Mouse (Mus musculus): ENCODE measurements around the gene Gpr139. TPM values are rescaled to one million over a fixed set of nuclear protein-coding genes. Genes with fewer than 3 reads are reported as not detected.

The Gpr139 gene
- polyA plus RNA-seq (2012): not detected in 2 replicates

DNA sequence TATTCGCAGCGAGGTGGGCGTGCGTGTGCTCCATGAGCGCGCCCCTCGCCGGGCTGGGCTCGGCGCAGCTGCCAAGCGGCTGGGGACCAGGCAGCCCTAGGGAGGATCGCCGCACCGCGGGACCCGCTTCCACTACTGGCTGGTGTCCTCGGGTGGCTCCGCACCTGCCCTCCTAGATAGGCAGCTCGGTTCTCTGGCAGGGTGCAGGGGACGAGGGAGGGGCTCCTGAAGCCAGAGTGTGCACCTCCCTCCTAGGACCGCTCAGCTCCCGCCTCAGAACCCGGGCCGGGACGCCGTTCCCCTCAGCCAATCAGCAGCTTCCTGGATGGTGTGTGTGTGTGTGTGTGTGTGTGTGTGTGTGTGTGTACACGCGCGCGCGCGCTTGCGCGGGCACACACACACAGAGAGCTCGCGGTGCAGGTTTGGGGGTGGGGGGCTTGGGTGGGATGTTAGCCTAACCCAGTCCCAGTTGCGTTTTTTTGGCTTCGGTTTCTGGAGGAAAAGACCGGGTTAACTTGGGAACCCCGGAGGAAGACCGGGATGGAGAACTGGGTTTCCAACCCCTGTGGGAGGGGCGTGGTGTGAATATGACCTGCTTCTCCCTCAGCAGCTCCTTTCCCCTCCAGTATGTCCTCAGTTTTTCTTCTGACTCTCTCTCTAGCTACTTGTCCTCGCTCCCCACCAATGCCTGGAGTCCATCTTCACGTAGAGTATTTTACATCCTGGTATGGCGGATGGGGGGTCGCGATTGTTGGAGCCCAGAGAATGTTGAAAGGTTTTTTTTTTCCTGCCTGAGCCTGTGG, at the start of gene Gpr139:
Gene Gpr139 (minus strand): TSS at position 263 of the 803 bp plus-strand sequence.
- H3K4me3 ChIP-seq (replicated peaks): no peak within 1 kb of the TSS
- no peaks in the 10 kb centered on the region for H3K4me1 ChIP-seq (ENCODE audit: control insufficient read depth)
- peaks cover 34% of the 10 kb centered on the region for H3K27me3 ChIP-seq (ENCODE audit: control insufficient read depth)
- TF ChIP-seq GATA1 (IDR thresholded peaks at IDR 0.05; ENCODE audit: low read length) (no peak), TAL1 (IDR thresholded peaks at IDR 0.05; ENCODE audit: low read length) (no peak)
- H3K36me3 ChIP-seq (ENCODE audit: control insufficient read depth): no peaks in the 10 kb centered on the region
- no peaks in the 10 kb centered on the region for H3K9me3 ChIP-seq (ENCODE audit: control insufficient read depth, low read length)

DNA sequence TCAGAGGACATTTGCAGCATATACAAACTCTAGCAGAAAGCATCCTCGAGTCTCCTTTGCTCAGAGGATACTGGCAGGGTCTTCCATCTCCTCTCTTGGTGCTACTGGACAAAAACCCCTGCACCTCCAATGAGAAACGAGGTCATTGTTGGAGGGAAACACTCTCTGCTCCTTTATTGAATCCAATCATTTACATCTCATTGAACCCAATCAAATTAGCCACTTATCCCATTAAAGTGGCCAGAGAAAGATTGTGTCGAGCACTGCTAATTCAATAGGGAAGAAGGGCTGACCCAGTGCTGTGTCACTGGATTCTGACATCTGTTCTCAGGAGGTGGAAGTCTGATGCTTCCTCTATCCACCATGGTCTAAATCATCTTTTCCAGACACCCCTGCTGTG, 46.6 kb upstream of the Gpr139 start:
- H3K4me1 ChIP-seq (ENCODE audit: control insufficient read depth): no peaks in the 10 kb centered on the region
- no peaks in the 10 kb centered on the region for H3K36me3 ChIP-seq (ENCODE audit: control insufficient read depth)
- no peak overlapping the region for H3K4me3 ChIP-seq (replicated peaks)
- H3K27me3 ChIP-seq (ENCODE audit: control insufficient read depth): peaks cover 3% of the 10 kb centered on the region
- H3K9me3 ChIP-seq (ENCODE audit: control insufficient read depth, low read length): peaks cover 3% of the 10 kb centered on the region; the same call in 1 of the 2 replicates
- TF ChIP-seq GATA1 (IDR thresholded peaks at IDR 0.05; ENCODE audit: low read length) (no peak), TAL1 (IDR thresholded peaks at IDR 0.05; ENCODE audit: low read length) (no peak)

DNA sequence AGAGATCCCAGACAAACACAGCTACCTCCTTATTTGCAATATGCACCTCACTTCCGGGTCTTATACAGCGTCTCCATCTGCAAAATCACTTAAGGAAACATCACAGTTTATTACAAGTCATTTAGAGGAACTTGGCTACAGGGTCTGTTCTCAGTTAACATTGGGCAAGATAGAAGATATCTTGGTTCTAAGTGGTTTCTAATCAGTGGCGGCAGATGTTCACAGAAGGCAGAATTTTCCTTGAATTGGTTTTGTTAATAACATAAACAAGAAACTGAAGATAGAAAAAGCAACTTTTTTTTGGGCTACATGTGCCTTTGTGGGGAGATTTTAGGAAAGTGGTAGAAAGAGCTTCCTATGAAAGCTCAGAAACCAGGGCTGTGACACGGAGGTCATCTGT, 38.3 kb upstream of the Gpr139 start:
- Histone ChIP-seq H3K4me3 (replicated peaks) (no peak overlapping the region), H3K4me1 (ENCODE audit: control insufficient read depth) (peaks cover 2% of the 10 kb centered on the region; the same call in 1 of the 2 replicates), H3K9me3 (ENCODE audit: control insufficient read depth, low read length) (peaks cover 3% of the 10 kb centered on the region), H3K27me3 (ENCODE audit: control insufficient read depth) (no peaks in the 10 kb centered on the region), H3K36me3 (ENCODE audit: control insufficient read depth) (no peaks in the 10 kb centered on the region)
- no peak for TF ChIP-seq TAL1 (IDR thresholded peaks at IDR 0.05; ENCODE audit: low read length)
- TF ChIP-seq GATA1 (IDR thresholded peaks at IDR 0.05; ENCODE audit: low read length): no peak

DNA sequence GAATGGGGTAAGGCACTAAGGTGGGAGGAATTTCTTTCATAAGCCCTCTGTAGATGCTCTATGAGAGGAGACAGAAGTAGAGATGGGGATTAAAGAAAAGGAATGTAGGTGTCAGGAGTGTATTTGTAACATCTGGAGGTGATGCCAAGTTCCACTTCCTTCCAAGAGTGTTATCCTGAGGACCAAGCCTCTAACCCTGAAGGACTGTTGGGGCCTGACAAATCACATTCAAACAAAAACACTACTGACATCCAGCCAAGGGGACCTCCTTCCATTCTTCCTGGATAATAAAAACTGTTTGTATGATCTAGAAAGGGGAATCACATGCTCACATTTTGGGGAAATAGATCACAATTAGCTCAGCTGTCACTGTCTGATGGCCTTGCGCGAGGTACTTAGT, 34.7 kb upstream of the Gpr139 start:
- TF ChIP-seq TAL1 (IDR thresholded peaks at IDR 0.05; ENCODE audit: low read length): no peak
- no peak overlapping the region for H3K4me3 ChIP-seq (replicated peaks)
- no peaks in the 10 kb centered on the region for H3K36me3 ChIP-seq (ENCODE audit: control insufficient read depth)
- H3K4me1 ChIP-seq (ENCODE audit: control insufficient read depth): peaks cover 2% of the 10 kb centered on the region; the same call in 1 of the 2 replicates
- H3K9me3 ChIP-seq (ENCODE audit: control insufficient read depth, low read length): no peaks in the 10 kb centered on the region; the same call in 1 of the 2 replicates
- H3K27me3 ChIP-seq (ENCODE audit: control insufficient read depth): no peaks in the 10 kb centered on the region

DNA sequence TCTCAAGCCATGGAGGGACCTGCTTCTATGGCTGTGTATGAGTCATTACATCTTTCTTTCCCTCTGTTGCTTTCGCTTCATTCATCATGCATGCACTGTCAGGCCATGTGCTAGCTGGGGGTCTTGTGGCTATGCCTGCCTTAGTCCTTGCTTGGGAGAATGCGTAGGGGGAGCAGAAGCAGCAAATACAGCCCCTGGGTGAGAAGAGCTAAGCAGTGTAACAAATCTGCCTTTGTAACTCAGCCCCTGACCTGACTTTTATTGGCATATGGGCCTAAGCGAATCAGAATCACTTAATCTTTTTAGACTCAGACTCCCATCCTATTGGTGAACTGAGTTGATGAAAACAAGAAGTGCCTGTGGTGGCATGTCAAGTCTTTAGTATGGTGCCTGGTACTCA, 22.8 kb upstream of the Gpr139 start:
- no peak for TF ChIP-seq GATA1 (IDR thresholded peaks at IDR 0.05; ENCODE audit: low read length)
- TF ChIP-seq TAL1 (IDR thresholded peaks at IDR 0.05; ENCODE audit: low read length): no peak
- H3K9me3 ChIP-seq (ENCODE audit: control insufficient read depth, low read length): peaks cover 2% of the 10 kb centered on the region; the same call in 1 of the 2 replicates
- H3K27me3 ChIP-seq (ENCODE audit: control insufficient read depth): peaks cover 5% of the 10 kb centered on the region; the same call in 1 of the 2 replicates
- no peak overlapping the region for H3K4me3 ChIP-seq (replicated peaks)
- no peaks in the 10 kb centered on the region for H3K4me1 ChIP-seq (ENCODE audit: control insufficient read depth)
- H3K36me3 ChIP-seq (ENCODE audit: control insufficient read depth): no peaks in the 10 kb centered on the region

DNA sequence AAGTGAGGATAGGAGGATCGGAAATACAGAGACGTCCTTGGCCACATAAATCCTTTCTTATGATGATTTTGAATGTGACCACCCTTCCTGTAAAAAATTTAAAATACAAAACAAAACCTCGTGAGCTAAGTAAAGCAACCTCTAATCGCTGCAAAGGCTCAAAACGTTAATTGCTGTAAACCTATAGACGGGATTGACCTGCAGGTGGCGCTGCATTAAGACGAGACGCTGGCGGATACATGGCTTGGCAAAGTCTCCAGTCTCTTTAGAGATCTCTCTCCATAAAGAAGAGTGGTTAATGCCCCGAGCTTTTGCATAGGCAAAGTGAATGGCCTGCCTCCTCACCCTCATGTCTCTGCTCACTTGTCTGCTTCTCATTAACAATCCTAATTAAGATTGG, 2.0 kb upstream of the Gpr139 start:
- Histone ChIP-seq H3K36me3 (ENCODE audit: control insufficient read depth) (no peaks in the 10 kb centered on the region), H3K27me3 (ENCODE audit: control insufficient read depth) (peaks cover 34% of the 10 kb centered on the region), H3K9me3 (ENCODE audit: control insufficient read depth, low read length) (no peaks in the 10 kb centered on the region), H3K4me1 (ENCODE audit: control insufficient read depth) (no peaks in the 10 kb centered on the region), H3K4me3 (replicated peaks) (no peak overlapping the region)
- no peak for TF ChIP-seq GATA1 (IDR thresholded peaks at IDR 0.05; ENCODE audit: low read length)
- TF ChIP-seq TAL1 (IDR thresholded peaks at IDR 0.05; ENCODE audit: low read length): no peak

DNA sequence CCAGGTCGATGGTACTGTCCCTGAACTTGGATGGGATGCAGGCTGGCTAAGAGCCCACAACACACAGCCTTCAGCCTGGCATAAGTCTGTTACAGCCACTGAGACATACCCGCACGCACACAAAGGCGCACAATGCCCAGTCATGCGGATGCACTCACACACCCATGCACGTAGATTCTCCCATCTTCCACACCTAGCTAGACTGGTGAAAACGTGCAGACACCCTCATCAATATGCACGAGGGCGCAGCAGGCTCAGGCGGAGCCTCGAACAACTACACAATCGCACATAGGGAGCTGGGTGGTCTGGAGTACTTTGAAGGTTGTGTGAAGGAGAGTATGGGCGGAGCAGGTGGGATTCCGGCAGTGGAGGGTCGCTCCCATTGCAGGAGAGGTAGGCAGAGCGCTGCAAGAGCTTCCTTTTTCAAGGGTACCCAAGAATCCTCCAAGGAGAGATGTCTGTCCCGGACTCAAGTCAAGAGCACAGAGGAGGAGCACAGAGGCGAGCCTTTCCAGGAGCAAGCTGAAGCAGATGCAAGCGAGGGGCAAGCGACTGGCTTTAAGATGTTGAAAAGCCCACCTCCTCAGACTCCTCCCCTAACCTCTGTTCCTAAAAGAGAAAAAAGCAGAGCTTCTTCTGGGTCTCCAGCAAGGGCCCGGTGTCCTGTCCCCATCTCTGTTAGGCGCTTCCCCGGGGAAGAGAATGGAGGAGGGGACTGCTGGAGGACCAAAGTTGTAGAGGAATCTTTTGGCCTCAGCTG, 958 bp upstream of the Gpr139 start:
- H3K4me3 ChIP-seq (replicated peaks): no peak overlapping the region
- H3K36me3 ChIP-seq (ENCODE audit: control insufficient read depth): no peaks in the 10 kb centered on the region
- H3K27me3 ChIP-seq (ENCODE audit: control insufficient read depth): peaks cover 34% of the 10 kb centered on the region
- H3K4me1 ChIP-seq (ENCODE audit: control insufficient read depth): no peaks in the 10 kb centered on the region
- H3K9me3 ChIP-seq (ENCODE audit: control insufficient read depth, low read length): no peaks in the 10 kb centered on the region
- no peak for TF ChIP-seq GATA1 (IDR thresholded peaks at IDR 0.05; ENCODE audit: low read length)

DNA sequence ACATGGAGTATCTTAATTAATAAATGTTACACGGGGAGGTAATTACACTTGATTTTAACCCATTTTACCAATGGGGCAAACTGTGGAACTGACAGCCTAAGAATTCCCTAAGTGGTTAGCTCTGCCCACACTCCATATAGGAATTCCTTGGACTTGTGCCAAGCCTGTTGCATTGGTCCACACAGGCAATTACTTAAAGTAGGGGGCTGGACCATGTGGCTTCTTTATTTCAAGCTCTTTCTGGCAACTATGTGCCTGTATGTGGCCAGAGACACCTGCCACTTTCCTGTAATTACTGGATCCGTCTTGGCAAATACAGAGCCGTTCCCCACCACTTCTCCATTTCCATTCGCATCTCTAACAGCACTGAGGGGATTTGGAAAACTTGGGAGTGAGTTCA, 3.4 kb downstream of the Gpr139 start:
- no peak for TF ChIP-seq TAL1 (IDR thresholded peaks at IDR 0.05; ENCODE audit: low read length)
- no peak for TF ChIP-seq GATA1 (IDR thresholded peaks at IDR 0.05; ENCODE audit: low read length)
- no peak overlapping the region for H3K4me3 ChIP-seq (replicated peaks)

DNA sequence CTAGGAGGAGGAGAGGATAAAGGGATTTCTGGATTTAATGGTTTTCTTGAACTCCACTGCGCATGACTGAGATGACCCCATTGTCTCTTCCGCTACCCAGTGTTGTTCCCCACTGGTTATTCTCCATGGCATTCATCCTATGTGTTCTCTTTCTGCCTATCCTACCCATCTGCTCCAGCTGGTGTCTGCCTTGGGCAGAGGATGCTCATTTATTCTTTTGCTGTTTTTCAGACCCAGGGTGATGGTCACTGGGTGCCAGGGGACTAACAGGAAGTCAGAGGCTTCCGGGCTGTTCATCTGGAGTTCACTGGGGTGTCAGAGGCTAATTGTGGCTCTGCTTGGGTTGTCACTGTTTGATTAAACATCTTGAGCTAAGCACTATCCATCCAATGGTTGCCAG, 24.4 kb downstream of the Gpr139 start:
- H3K9me3 ChIP-seq (ENCODE audit: control insufficient read depth, low read length): no peaks in the 10 kb centered on the region
- TF ChIP-seq TAL1 (IDR thresholded peaks at IDR 0.05; ENCODE audit: low read length) (no peak), GATA1 (IDR thresholded peaks at IDR 0.05; ENCODE audit: low read length) (no peak)
- H3K4me3 ChIP-seq (replicated peaks): no peak overlapping the region
- no peaks in the 10 kb centered on the region for H3K27me3 ChIP-seq (ENCODE audit: control insufficient read depth)
- H3K4me1 ChIP-seq (ENCODE audit: control insufficient read depth): no peaks in the 10 kb centered on the region
- no peaks in the 10 kb centered on the region for H3K36me3 ChIP-seq (ENCODE audit: control insufficient read depth)

More for the DNA sequence above, 3.4 kb downstream of the Gpr139 start:
- Histone ChIP-seq H3K27me3 (ENCODE audit: control insufficient read depth) (peaks cover 32% of the 10 kb centered on the region), H3K36me3 (ENCODE audit: control insufficient read depth) (no peaks in the 10 kb centered on the region), H3K9me3 (ENCODE audit: control insufficient read depth, low read length) (no peaks in the 10 kb centered on the region), H3K4me1 (ENCODE audit: control insufficient read depth) (no peaks in the 10 kb centered on the region)
